Mouse (Mus musculus): ENCODE measurements around the gene Ryr1. TPM values are rescaled to one million over a fixed set of nuclear protein-coding genes. Genes with fewer than 3 reads are reported as not detected.
"Not testable (repeated sequence)": the region's sequence is repeated elsewhere in the genome, so short reads cannot be mapped to it uniquely, and the experiment has no call there.

Gene Ryr1
- polyA plus RNA-seq, 1 experiment from 2014 or later = 2.8 TPM

DNA sequence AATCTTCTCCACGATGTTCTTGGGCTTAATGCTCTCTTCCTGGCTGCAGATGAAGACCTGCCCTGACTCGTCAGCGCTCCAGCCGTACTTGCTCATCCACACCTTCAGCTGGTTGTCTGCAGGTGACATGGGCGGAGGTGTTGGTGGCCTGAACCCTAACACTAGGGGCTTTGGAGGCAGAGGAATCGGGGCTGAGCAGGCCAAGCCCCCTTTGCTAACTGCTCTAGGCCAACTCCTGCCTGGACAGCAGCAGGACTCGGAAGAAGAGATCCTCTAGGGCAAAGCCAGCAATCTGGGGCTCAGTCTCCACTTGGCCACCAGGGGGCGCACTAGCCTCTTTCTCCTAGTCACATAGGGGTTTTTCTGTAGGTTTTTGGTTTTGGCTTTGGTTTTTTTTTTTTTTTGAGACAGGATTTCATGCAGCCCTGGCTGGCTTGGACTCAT, 152.4 kb downstream of the Ryr1 start:
- peaks cover 67% of the 10 kb centered on the region for H3K36me3 ChIP-seq
- 71% methylated on average over 8 of the region's 8 CpGs for WGBS
- ATAC-seq (ENCODE audit: low FRiP score, low read depth) = peak; percentile 19; the same call in 1 of the 2 replicates

GRCm38 (mm10) chr7:28971770-28972269, 153.2 kb downstream of the Ryr1 start:
- 92% methylated on average over 6 of the region's 6 CpGs for WGBS
- Histone ChIP-seq H3K9ac (replicated peaks) (no peak overlapping the region), H3K4me3 (no peak overlapping the region), H3K9me3 (no peaks in the 10 kb centered on the region), H3K27ac (replicated peaks) (no peak overlapping the region), H3K4me1 (no peaks in the 10 kb centered on the region), H3K27me3 (no peaks in the 10 kb centered on the region), H3K4me2 (replicated peaks) (no peak overlapping the region), H3K36me3 (peaks cover 60% of the 10 kb centered on the region)
- ATAC-seq (ENCODE audit: low FRiP score, low read depth) = no peak

More for the DNA sequence above, 152.4 kb downstream of the Ryr1 start:
- Histone ChIP-seq H3K4me3 (no peak overlapping the region), H3K9me3 (no peaks in the 10 kb centered on the region), H3K27me3 (no peaks in the 10 kb centered on the region), H3K27ac (replicated peaks) (no peak overlapping the region), H3K4me2 (replicated peaks) (no peak overlapping the region), H3K9ac (replicated peaks) (no peak overlapping the region), H3K4me1 (no peaks in the 10 kb centered on the region)

DNA sequence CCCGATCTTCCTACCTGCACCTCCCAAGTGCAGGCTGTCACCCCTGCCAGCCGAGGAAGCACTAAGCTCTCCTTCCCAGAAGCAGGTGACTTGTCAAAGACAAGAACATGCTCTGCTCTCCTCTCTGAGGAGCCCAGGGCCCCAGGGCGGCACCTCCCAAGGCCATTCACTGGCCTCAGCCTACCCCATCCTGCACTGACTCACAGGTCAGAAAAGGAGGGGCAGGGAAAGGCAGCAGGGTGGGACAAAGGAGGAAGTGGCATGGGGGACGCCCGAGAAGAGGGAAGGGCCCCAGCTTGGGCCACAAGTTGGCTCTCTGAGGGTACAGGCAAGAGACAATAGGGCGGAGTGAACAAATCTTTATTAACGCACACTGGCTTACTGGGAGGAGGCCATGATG, 153.9 kb downstream of the Ryr1 start:
- ATAC-seq (ENCODE audit: low FRiP score, low read depth) = no peak
- Histone ChIP-seq H3K9me3 (no peaks in the 10 kb centered on the region), H3K4me2 (replicated peaks) (no peak overlapping the region), H3K4me1 (no peaks in the 10 kb centered on the region), H3K27me3 (no peaks in the 10 kb centered on the region), H3K27ac (replicated peaks) (no peak overlapping the region), H3K36me3 (peaks cover 52% of the 10 kb centered on the region), H3K4me3 (no peak overlapping the region), H3K9ac (replicated peaks) (no peak overlapping the region)
- WGBS = 90% methylated on average over 7 of the region's 7 CpGs

- no peak overlapping the region for H3K4me3 ChIP-seq
- no peaks in the 10 kb centered on the region for H3K4me1 ChIP-seq
- ATAC-seq (ENCODE audit: low FRiP score, low read depth) = no peak
- no peak overlapping the region for H3K27ac ChIP-seq (replicated peaks)
- WGBS = 79% methylated on average over 12 of the region's 12 CpGs
- H3K9ac ChIP-seq (replicated peaks) = no peak overlapping the region
- H3K27me3 ChIP-seq = no peaks in the 10 kb centered on the region
- H3K36me3 ChIP-seq = peaks cover 48% of the 10 kb centered on the region
- no peak overlapping the region for H3K4me2 ChIP-seq (replicated peaks)
- no peaks in the 10 kb centered on the region for H3K9me3 ChIP-seq
Measured at GRCm38 (mm10) chr7:28969672-28970394, 155.1 kb downstream of the Ryr1 start.

GRCm38 (mm10) chr7:28969271-28969670, 155.7 kb downstream of the Ryr1 start:
- 84% methylated on average over 1 of the region's 1 CpGs for whole genome bisulfite sequencing

GRCm38 (mm10) chr7:28968120-28968519, 156.9 kb downstream of the Ryr1 start:
- not testable (repeated sequence) for H3K4me2 ChIP-seq (replicated peaks); ATAC-seq (ENCODE audit: low FRiP score, low read depth); H3K9me3 ChIP-seq; H3K4me3 ChIP-seq; H3K4me1 ChIP-seq; H3K9ac ChIP-seq (replicated peaks); H3K27ac ChIP-seq (replicated peaks); H3K27me3 ChIP-seq
- H3K36me3 ChIP-seq = peaks cover 30% of the 10 kb centered on the region
- 95% methylated on average over 8 of the region's 8 CpGs for WGBS

More at GRCm38 (mm10) chr7:28969271-28969670, 155.7 kb downstream of the Ryr1 start:
- Histone ChIP-seq H3K27ac (replicated peaks) (no peak overlapping the region), H3K9ac (replicated peaks) (no peak overlapping the region), H3K4me3 (no peak overlapping the region), H3K4me1 (no peaks in the 10 kb centered on the region), H3K36me3 (peaks cover 42% of the 10 kb centered on the region), H3K27me3 (no peaks in the 10 kb centered on the region), H3K4me2 (replicated peaks) (no peak overlapping the region), H3K9me3 (no peaks in the 10 kb centered on the region)
- no peak for ATAC-seq (ENCODE audit: low FRiP score, low read depth)

DNA sequence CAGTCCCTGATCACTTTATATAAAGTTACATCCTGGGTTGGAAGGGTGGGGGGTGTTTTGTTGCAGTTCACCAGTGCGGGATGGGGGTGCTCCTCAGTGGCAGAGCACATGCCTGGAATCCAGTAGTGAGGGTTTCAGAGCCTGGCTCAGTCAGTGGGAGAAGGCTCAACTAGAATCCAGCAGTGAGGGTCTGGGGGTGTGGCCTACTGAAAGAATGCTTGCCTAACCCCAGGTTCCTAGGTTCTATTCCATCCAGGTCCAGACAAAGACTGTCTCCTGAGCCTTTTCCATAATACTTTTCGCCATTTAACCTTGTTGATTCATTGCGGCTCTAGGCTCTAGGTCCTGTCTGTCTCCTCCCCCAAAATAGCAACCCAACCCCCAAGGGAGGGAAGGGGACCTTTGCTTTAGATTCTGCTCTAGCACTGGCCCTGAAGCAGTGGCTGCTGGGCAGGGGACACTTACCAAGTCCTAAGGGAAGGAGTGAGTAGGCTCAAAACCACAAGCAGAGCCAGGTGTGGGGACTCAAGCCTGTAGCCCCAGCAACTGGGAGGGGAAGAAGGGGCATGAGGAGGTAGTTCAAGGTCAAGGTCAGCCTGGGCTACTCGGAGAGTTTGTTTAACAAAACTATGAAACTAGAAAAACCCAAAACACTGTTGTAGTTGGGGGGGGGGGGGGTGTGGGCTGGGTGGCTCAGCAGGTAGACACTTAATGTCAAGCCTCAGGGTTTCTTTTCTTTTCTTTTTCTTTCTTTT, 158.1 kb downstream of the Ryr1 start:
- H3K27me3 ChIP-seq = no peaks in the 10 kb centered on the region
- WGBS = 67% methylated on average over 4 of the region's 4 CpGs
- H3K9ac ChIP-seq (replicated peaks) = no peak overlapping the region
- H3K4me2 ChIP-seq (replicated peaks) = no peak overlapping the region
- no peak overlapping the region for H3K4me3 ChIP-seq
- H3K27ac ChIP-seq (replicated peaks) = no peak overlapping the region
- peaks cover 23% of the 10 kb centered on the region for H3K36me3 ChIP-seq
- no peaks in the 10 kb centered on the region for H3K9me3 ChIP-seq
- H3K4me1 ChIP-seq = no peaks in the 10 kb centered on the region
- no peak for ATAC-seq (ENCODE audit: low FRiP score, low read depth)

- no peak overlapping the region for H3K27ac ChIP-seq (replicated peaks)
- 88% methylated on average over 4 of the region's 5 CpGs for WGBS
- no peak for ATAC-seq (ENCODE audit: low FRiP score, low read depth)
Measured at GRCm38 (mm10) chr7:28966181-28966580, 158.8 kb downstream of the Ryr1 start.

GRCm38 (mm10) chr7:28965346-28965840, 159.6 kb downstream of the Ryr1 start:
- H3K36me3 ChIP-seq = peaks cover 8% of the 10 kb centered on the region
- no peak overlapping the region for H3K4me2 ChIP-seq (replicated peaks)
- ATAC-seq (ENCODE audit: low FRiP score, low read depth) = no peak
- no peak overlapping the region for H3K4me3 ChIP-seq
- 74% methylated on average over 5 of the region's 5 CpGs for WGBS
- H3K9ac ChIP-seq (replicated peaks) = no peak overlapping the region
- peaks cover 11% of the 10 kb centered on the region for H3K4me1 ChIP-seq
- no peak overlapping the region for H3K27ac ChIP-seq (replicated peaks)
- H3K27me3 ChIP-seq = no peaks in the 10 kb centered on the region
- H3K9me3 ChIP-seq = no peaks in the 10 kb centered on the region

More at GRCm38 (mm10) chr7:28966181-28966580, 158.8 kb downstream of the Ryr1 start:
- Histone ChIP-seq H3K27me3 (no peaks in the 10 kb centered on the region), H3K4me1 (peaks cover 3% of the 10 kb centered on the region), H3K4me2 (replicated peaks) (no peak overlapping the region), H3K36me3 (peaks cover 15% of the 10 kb centered on the region), H3K9me3 (no peaks in the 10 kb centered on the region), H3K9ac (replicated peaks) (no peak overlapping the region), H3K4me3 (no peak overlapping the region)

DNA sequence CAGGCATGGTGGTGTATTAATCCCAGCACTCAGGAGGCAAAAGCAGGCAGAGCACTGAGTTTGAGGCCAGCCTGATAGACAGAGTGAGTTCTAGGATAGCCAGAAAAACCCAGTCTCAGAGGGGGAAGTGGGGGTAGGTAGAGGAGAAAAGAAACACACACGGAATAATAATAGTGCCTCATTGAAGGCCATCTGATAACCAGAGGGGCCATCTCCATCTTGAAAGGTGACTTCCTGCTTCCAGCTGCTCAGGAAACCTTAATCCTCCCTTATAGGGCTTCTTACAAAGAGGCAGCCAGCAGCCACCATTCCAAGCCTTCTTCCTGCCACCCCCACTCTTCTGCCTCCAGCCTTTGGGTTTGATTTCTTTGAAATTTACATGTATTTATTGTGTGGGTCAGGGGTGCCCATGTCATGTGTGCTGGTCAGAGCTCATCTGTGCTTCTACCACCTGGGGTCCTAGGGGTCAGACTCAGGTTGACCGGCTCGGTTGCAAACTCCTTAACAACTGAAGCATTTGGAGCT, 161.5 kb downstream of the Ryr1 start:
- H3K36me3 ChIP-seq = no peaks in the 10 kb centered on the region
- H3K4me3 ChIP-seq = no peak overlapping the region
- peaks cover 30% of the 10 kb centered on the region for H3K4me1 ChIP-seq
- H3K9ac ChIP-seq (replicated peaks) = no peak overlapping the region
- no peak overlapping the region for H3K4me2 ChIP-seq (replicated peaks)
- H3K27ac ChIP-seq (replicated peaks) = no peak overlapping the region
- WGBS = 78% methylated on average over 3 of the region's 3 CpGs
- H3K27me3 ChIP-seq = no peaks in the 10 kb centered on the region
- no peak for ATAC-seq (ENCODE audit: low FRiP score, low read depth)
- no peaks in the 10 kb centered on the region for H3K9me3 ChIP-seq

DNA sequence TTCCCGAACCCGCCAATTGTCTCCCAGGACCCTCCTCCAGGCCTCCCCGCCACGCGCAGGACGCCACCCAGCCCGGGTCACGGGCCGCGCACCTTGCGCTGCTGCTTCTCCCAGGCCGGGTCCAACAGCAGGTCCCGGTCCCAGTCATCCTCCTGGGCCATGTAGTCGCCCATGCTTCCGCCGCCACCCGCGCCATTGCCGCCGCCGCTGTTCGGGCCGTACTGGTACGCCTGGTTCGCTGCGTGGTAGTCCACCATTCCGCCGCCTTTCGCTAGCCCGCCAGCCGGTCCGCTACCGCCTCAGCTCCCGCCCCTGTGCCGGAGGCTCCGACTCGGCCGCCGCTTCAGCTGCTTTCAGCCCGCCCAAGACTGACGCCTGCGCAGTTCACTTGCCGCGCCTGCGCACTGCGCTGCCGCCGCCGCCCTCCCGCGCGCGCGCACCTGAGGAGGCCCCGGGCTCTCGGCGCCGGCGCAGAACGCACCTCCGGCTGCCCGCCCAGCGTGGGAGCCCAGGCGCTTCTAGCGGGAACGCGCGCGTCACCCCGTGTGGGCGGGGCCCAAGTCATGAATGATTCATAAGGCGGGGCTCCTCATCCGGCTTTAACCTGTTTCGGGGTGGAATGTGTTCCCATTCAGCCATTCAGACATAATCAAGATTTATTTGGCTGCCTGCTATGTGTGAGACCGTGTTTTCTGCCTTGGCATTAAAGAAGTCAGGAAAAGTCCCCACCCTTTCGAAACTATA, 162.9 kb downstream of the Ryr1 start, which contains the start of gene Actn4:
Gene Actn4, minus strand, starts transcription at position 414 of the 744 bp plus-strand sequence.
- Histone ChIP-seq H3K4me2 (replicated peaks) (peak within 1 kb of the TSS; percentile 90), H3K4me1 (peaks cover 30% of the 10 kb centered on the region), H3K4me3 (peak within 1 kb of the TSS; percentile 98), H3K36me3 (no peaks in the 10 kb centered on the region), H3K9me3 (no peaks in the 10 kb centered on the region), H3K9ac (replicated peaks) (peak within 1 kb of the TSS; percentile 91), H3K27me3 (no peaks in the 10 kb centered on the region), H3K27ac (replicated peaks) (peak within 1 kb of the TSS; percentile 86)
- peak; percentile 89 for ATAC-seq (ENCODE audit: low FRiP score, low read depth)
- under 1% methylated on average over 76 of the region's 76 CpGs for WGBS

Measured in midbrain, embryonic 12.5 days (tissue).